Mouse (Mus musculus) layer of hippocampus, postnatal 14 days (tissue): Measurements from ENCODE around the gene Pitpnm2. TPM values are rescaled to one million over a fixed set of nuclear protein-coding genes. Genes with fewer than 3 reads are reported as not detected.

Experiments
- DNase-seq, 2 experiments: peaks; one replicate each; pipeline ENCODE4 v3.0.0; 2021 to 2022; ENCODE audit warnings: low spot score in 2 of 2, mixed read lengths in 1 of 2
- total RNA-seq, 2 experiments: library from RNA; stranded (reverse); gene quantifications; 2 replicates each; pipeline ENCODE4 v1.2.3; 2021

Gene Pitpnm2
- total RNA-seq, 2 experiments from 2014 or later: 172 to 174 TPM

GRCm38 (mm10) chr5:124205211-124205610, 44.3 kb downstream of the Pitpnm2 start:
- DNase-seq: no peak

- no peak for DNase-seq
Observed at GRCm38 (mm10) chr5:124204127-124204794, 45.3 kb downstream of the Pitpnm2 start.

DNA sequence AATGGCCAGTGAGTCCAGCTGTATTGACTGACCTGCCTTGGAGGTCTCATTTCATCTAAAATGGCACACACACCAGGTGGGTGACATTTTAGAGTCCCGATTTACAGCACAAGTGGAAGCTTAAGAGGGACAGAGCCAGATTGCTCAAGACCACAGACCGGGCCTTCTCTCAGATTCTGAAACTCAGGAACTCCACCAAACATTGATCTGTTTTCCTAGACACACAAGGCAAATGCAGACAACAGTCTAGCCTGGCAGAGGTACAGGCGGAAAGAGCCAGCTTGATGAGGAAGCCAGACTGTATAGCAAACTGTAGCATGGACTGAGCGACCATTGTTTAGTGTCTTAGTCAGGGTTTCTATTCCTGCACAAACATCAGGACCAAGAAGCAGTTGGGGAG, 46.3 kb downstream of the Pitpnm2 start:
- no peak for DNase-seq

GRCm38 (mm10) chr5:124202071-124202470, 47.5 kb downstream of the Pitpnm2 start:
- DNase-seq: no peak

- no peak for DNase-seq
Observed at GRCm38 (mm10) chr5:124201564-124201963, 48.0 kb downstream of the Pitpnm2 start.

- no peak for DNase-seq
Observed at GRCm38 (mm10) chr5:124200844-124201243, 48.7 kb downstream of the Pitpnm2 start.

DNA sequence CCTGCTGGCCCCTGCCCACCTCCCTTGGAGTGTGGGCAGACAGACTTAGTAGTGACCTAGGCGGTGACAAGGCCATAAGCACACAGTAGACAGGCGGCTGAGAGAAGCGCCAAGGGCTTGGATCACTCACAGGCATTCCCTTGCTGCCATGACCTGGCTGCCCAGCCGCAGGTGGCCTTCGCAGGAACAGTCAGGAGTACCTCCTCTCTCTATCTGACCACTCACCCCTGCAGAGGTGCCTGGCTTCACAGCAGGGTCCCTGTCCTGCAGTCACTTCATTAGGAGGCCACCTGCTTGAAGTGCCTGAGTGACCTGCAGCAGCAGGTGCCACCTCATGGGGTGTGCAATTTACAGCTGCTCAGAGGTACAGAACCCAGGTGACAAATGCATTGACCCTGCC, 50.4 kb downstream of the Pitpnm2 start:
- no peak for DNase-seq

DNA sequence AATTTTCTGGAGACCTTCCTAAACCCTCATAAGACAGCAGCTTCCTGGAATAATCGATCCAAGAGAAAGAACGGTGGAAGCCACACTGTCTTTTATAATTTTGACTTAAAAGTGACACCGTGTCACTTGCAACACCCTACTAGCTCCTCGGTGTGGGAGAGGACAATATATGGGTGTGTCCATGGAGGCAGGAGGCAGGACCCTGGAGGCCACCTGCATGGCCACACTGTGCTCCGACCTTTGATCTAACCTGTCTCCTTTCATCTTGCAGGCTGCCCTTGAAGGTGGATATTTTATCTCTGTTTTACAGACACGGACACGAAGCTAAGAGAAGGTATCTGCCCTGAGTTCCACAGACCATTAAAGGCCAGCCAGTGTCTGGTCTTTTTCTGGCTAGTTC, 51.1 kb downstream of the Pitpnm2 start:
- no peak for DNase-seq

GRCm38 (mm10) chr5:124196082-124196481, 53.5 kb downstream of the Pitpnm2 start:
- no peak for DNase-seq

GRCm38 (mm10) chr5:124194386-124195084, 55.0 kb downstream of the Pitpnm2 start:
- no peak for DNase-seq

- DNase-seq: no peak
Observed at GRCm38 (mm10) chr5:124193286-124194112, 56.1 kb downstream of the Pitpnm2 start.

DNA sequence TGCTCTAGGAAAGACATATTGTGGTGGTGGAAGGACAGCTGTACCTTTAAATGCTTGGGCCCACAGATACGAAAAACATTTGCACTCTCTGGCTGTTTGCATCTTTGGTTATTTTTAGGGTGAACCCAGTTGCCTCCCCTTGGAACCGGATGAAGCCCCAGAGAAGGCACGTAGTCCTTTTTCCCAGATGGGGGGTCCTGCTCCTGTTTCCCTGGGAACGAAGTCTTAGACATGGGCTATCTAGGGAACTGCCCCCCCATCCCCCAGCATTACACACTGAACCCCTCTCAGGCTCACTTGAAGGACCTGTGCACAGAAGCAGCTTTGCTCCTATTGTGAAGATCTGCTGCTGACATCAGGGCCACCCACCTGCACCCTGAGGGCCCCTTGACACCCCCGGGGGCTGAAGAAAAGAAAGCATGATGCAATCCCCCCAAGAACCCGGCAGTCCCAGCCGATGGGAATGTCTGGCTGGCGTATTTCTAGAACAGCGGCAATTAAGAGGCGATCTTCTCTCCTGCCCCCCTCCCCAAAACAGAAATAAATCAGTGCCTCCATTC, 56.8 kb downstream of the Pitpnm2 start:
- DNase-seq: no peak

- DNase-seq: no peak
Observed at GRCm38 (mm10) chr5:124192251-124192710, 57.3 kb downstream of the Pitpnm2 start.

DNA sequence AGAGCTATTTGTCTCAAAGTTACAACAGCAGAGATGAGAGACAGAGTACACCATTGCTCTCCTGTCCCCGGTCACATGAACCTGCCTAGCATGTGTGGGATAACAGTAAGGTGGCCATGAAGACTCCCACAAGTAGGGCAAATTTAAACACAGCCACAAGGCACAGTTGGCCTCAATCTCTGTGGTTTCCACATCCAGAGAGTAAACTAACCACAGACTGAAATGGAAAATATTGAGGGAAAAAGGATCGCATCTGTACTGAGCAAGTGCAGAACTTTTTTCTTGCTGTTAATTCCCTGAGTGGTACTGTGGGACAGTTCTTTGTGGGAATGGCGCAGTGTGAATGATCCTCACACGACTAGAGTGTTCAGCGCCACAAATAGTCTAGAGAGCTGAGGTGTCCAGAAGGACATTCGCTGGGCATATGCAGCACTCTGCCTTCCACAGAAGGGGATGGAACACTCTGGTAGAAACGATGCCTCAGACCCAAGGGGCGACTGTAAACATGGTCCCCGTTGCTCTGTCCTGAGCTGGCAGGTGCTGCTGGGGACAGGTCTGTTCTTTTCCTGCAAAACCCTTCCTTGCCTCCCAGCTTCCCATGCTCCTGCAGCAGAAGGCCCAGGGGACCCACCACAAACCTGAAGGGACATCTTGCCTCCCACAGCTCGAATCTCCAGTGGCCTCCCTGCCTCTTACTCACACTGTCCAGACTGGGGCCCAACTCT, 59.3 kb downstream of the Pitpnm2 start:
- DNase-seq: no peak

GRCm38 (mm10) chr5:124189572-124189981, 60.0 kb downstream of the Pitpnm2 start:
- no peak for DNase-seq

GRCm38 (mm10) chr5:124187508-124188311, 61.9 kb downstream of the Pitpnm2 start:
- peak; percentile 60 to 83 for DNase-seq

- peak; percentile 70 to 86 for DNase-seq
Observed at GRCm38 (mm10) chr5:124186981-124187507, 62.5 kb downstream of the Pitpnm2 start.

DNA sequence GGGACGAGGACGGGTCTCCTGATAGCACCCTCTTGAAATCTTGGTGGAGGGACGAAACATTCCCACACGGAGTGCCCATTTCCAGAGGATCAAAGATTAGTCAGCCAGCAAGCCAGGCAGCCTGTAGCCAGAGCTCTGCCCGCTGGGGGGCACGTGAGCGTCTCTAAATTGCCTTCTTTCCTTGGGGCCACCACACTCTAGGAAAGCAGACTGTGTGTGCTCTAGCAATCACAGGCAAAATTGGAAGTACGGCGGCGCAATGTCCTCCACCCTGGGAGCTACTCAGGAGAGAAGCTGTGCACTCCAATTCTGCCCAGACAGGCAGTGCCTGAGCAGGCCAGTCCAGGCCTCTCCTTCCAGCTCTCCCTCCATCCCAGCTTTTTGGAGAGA, 63.1 kb downstream of the Pitpnm2 start:
- DNase-seq: peak in 1 of 2 experiments; percentile 69

DNA sequence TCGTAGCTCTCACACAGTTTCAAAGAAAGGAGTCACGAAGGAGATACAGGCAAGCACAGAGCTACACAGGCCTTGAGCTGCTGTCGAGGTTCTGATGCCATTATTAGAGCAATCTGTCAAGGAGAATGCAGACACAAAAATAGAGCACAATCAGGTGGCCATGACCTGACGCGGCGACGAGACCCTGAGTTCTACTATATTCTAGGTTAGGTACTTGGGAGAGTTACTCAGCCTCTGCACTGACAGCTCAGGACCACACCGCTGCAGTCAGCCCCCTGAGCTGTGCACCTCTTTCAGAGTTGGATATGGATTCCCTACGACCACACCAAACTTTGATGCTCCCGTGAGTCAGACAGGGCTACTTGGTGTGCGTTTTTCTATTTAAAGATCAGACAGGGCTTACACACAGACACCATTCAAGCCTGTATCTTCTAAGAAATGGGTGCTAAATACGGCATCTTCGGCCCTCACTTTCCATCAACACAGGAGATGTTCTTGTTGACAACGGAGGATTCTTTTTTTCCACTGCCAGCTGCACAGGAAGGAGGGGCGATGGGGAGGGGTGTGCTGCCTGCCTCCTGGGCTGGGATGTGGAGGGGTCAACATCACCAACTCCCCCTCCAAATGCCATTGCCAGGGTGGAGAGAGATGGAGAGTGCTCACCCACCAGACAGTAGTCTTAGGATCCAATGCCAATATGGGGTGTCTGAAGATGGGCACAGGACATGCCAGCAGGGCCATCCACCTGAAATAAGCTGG, 63.7 kb downstream of the Pitpnm2 start:
- DNase-seq: no peak
